Mouse (Mus musculus): Measurements from ENCODE around the gene Chrna10.

GRCm38 (mm10) chr7:102099760-102100661 is 16.6 kb downstream of the Chrna10 start:
- TF ChIP-seq CTCF (IDR thresholded peaks at IDR 0.05; ENCODE audit: control insufficient read depth, insufficient read depth, insufficient read length) (no peak), MYOD1 (IDR thresholded peaks at IDR 0.05; ENCODE audit: control insufficient read depth, insufficient read length, low read depth) (no peak), CEBPB (IDR thresholded peaks at IDR 0.05; ENCODE audit: low read depth) (no peak), USF1 (IDR thresholded peaks at IDR 0.05; ENCODE audit: low read depth) (no peak)
